Mouse (Mus musculus) kidney, postnatal 36 days (tissue): ENCODE measurements around the gene Slc35f4.

ENCODE experiments used
- DNase-seq, 2 experiments: peaks; one replicate each; pipeline ENCODE4 v3.0.0; 2021 to 2022; ENCODE audit warnings: mixed read lengths in 2 of 2

Slc35f4 gene

DNA sequence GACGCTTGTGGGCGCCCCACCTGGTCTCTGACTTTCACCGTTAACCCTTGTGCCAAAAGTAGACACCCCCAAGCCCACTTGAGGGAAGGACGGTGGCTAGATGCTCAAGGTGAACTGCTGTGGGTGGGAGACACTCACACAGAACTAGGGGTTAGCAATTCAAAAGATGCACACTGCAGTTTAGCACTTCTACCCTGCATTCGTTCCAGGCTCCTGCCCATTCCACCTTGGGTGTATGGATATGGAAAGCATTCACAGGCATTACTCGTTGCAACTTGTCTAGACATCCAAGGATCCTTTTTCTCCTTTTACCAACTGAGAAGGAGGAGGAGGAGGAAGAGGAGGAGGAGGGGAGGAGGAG, at the start of gene Slc35f4:
Slc35f4 (minus strand) TSS at position 116 of the 361 bp plus-strand sequence.
- DNase-seq = no peak

DNA sequence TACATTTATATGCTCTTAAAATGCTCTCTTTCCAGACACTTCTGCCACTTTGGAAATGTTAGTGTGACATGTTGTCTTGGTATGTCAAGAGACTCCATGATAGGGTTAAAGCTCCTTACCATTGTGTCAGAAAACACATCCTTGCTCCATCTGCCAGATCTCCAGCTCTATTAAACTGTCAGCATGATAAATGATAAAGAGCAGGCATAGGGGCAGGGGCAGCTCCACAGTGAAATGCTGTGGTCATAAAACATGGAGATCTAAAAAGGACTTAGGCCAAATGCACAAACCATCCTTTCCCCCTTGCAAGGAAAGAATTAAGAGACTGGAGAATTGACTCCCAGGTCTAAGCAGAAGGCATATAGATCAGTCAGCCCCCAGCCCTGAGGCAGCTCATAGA, 42.5 kb upstream of the Slc35f4 start:
- DNase-seq = no peak

DNA sequence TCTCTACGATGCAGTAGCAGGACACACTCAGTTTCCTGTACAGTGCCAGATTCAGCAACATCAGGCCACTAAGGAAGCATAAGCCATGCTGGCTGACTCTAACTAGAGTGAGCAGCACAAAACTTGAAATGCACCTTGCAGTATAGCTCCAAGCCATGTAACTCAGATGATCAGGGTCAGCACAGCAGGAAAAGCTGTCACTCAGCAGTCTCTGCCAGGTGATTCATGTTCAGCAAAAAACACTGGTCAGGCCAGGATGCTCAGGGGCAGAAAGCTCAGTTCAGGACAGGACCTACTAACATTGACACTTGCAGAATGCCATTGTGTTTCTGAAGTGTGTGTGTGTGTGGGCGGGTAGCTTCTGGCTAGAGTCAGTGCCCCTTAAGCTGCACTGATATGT, 34.9 kb upstream of the Slc35f4 start:
- no peak for DNase-seq

DNA sequence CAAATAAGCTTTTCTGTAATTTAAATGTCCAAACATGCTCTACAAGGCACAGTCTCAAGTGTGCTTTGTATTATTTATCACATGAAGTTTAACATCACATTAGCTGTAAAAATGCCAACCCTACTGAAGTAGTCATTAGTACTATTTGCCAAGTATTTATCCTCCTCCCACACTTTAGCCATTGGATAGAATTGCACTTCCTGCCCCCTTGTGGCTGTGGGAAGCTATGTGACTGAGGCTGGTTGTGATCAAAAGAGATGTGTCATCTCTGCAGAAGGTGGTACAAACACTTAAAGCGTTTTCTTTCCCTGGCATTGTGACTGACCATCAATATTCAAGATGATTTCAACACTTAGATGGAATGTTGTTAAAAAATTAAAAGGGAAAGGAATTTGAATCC, 14.3 kb upstream of the Slc35f4 start:
- peak; percentile 27 to 57 for DNase-seq

DNA sequence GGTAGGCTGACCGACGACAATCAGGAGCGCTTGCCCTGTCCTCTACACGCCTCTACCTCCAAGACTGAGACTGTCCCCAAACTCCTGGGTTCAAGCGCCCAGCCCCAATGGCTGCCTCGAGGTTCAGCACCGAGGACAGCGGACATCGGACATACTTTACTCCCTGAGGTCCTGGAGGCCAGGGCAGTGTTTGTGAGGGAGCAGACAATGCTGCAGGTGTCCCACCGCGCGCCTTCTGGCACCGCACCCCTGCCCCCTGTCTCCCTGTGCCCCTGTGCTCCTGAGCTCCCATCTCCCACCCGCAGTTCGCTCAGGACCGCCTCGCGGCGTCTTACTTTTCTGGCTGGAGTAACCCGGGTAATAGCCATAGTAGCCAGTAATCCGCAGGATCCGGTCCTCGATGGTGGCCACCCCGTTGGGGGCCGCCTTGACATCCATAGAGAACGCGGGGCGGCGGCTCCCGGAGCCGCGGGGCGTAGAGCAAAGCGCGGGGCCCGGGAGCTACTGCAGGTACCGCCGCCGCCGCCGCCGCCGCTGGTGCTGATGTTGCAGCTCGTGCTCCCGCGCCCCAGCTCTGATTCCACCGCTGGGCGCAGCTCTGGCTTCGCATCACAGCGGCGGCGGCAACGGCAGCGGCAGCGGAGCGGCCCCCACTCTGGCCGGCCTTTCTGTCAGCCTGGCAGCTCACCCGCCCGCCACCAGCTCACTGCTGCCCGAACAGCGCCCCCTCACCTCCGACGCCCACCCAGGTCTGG, 493 bp downstream of the Slc35f4 start:
- peak; percentile 55 to 83 for DNase-seq

DNA sequence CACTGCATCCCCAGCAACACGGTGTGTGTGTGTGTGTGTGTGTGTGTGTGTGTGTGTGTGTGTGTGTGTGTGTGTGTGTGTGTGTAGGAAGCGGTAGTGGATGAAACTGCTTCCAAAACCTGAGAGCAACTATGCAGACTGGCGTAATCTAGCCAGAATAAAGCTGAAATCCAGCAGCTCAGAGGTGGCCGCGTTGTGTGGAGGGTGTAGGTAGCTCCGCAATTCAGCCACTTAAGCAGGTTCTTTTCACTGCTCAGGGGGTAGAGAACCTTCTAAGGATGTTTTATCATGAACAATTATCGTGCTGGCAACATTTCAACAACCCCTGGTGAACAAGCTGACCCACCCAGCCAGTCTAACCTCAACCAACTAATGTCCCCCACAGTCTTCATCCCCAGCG, 1.2 kb downstream of the Slc35f4 start:
- DNase-seq = no peak

DNA sequence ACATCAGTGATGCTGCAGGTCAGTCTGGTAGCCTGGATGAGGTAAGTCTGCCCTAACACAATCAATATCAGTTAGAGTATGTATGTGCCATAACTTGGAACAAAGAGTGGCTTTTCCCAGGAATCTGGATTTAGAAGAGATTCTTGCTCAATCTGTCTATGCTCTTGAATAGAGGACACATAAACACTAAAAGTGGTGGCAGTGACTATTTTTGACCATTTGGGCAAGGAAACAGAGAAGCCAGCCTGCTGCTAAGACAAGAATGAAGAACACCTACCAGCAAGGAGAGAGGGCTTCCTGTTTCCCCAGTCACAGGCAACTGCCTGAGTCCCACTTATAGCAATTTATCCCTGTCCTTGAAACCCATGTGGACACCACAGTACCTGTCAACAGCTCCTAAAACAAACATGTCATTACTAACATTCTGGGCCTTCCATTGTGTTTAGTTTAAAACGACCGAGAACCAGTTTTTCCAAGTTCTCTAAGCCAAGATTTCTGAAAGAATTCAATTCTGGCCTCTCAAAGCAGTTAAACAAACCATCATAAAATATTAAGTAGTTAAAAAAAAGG, 10.7 kb downstream of the Slc35f4 start:
- no peak for DNase-seq

DNA sequence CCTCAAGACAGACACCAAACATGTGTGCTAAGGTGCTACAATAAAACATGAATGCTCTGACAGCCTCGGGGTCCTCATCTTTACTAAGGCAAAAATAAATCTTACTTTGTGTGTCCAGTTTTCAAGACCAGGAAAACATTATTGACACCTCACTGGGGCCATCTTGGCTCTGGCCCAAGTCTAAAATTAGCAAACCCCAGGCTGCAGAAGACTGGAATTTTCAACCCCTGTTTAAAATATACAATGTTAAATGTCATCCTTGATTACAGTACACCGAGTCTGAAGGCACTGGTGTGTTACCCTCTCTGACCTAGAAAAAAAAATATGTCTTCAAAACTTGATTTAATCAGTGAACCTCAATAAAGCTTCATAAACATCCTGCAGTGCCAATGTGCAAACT, 11.7 kb downstream of the Slc35f4 start:
- no peak for DNase-seq

DNA sequence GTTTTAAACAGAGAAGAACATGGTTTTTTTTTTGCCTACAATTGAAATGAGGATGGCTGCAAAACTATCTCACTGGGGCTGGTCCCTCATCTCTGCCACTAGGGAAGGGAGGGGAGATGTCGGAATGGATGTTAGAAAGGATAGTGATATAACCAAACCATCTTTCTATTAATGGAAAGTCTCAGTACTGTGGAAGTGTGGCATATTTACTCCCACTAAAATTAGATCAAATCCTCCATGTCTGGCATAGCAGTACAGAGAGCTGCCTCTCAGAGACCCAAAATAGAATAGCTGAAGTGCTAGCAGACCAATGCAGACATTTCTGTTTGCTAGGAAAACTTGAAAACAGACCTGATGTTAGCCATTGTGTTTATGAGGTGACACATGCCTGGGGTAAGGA, 30.7 kb downstream of the Slc35f4 start:
- no peak for DNase-seq

DNA sequence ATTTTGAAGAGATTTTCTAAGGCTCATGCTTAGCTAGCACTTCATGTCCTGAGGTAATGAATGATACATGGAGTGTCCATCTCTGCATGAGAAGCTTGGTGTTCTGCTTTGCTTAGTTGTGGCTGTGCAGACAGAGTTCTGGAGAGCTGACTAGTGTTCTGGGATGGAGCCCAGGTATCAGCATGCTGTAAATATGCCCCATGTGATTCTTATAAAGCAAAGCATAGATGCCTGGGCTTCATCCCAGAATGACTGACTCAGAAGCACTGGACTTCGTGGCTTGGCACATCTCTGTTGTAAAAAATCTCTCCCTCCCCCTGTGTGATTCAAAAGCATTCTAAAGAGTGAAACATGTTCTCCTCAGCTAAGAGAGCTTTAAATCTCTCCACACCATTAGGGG, 32.1 kb downstream of the Slc35f4 start:
- DNase-seq = no peak

DNA sequence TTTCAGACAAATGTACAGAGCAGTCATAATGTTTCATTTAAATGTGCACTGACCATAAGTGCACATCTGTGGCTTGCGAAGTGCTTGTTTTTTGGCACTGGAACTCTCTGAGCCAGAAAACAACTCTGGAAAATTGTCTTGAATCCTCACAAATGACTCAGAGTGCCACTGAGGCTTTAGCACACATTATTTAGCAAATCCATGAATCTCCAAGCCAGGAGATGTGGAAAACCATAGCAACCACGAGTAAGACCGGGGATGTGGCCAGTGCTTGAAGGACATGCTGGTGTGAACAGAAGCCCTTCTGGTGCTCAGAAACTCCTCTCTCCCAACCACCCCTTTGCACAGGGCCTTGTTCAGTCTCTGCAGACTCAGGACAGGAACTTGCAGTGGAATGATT, 33.3 kb downstream of the Slc35f4 start:
- no peak for DNase-seq

DNA sequence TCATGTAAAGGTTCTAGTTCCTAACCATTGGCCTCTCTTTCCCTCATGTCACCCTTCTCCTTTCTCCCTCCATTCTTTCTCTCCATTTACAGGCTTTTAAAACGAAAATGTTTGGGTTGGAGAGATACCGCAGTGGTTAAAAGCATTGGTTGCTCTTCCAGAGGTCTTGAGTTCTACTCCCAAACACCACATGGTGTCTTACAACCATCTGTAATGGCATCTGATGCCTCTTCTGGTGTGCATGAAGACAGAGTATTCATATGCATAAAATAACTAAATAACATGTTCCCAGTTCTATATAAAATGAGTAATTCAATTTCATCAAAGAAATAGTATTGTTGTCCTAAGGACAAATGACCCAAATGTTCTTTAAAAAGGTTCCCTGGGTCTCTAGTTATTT, 49.2 kb downstream of the Slc35f4 start:
- DNase-seq = no peak

DNA sequence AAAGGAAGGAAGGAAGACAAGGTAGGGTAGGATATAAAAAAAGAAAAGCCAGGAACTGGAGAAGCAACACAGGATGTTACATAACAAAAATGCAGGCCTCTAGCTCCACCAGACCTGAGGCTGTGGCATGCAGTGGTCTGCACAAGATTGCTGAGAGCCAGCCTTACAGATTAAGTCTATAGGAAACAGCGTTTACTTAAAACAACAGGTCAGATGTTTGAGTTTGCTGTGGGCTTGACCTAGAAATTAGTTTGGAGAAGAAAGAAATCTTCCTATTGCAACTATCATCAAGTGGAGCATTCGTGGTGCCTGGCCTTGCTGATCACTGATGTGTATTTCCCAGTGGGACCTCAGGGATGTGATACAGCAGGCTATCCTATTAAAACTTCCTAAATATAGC, 64.1 kb downstream of the Slc35f4 start:
- DNase-seq = no peak

DNA sequence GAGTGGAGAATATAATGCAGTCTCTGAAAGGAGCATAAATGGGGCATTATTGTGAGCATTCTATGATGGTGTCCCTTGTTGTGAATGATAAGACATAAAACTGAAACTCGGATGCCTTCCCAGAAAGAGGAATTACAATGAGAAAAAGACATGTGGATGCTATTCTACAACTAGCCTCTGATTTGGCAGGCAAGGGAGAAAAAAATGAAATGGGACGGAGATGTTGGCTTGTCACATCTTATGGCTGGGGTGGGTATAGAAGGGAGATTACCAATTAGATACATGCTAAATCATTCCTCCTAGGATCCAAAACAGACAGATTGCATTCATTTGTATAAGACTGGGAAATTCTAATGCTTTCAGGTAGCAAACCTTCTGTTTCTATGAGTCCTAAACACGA, 65.0 kb downstream of the Slc35f4 start:
- DNase-seq = no peak

DNA sequence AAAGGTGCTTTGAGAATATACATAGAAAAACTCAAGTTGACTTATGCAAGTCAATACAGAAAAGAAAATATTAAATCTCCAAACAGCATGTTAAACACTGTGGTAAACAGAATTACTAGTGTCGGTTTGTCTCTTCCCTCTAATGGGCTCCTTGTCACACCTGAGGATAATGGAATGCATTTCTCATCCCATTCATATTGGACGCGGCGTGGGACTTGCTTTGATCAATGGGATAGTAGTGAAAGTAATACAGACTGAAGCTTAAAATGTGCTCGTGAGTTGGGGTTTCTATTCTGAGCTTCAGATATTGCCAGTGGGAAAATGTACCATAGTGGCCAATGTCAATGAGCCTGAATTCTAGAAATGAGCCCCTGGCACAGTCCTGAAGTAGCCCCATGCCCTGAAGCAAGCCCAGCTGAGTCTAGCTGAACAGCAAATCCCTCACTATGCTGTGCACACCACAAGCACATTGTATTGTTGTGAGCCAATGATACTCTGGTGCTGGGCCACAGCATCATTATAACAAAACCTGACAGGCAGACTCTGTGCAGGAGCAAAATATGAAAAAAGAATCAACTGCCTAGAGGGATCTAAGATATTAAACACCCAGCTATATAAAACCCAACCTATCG, 71.4 kb downstream of the Slc35f4 start:
- DNase-seq = no peak

DNA sequence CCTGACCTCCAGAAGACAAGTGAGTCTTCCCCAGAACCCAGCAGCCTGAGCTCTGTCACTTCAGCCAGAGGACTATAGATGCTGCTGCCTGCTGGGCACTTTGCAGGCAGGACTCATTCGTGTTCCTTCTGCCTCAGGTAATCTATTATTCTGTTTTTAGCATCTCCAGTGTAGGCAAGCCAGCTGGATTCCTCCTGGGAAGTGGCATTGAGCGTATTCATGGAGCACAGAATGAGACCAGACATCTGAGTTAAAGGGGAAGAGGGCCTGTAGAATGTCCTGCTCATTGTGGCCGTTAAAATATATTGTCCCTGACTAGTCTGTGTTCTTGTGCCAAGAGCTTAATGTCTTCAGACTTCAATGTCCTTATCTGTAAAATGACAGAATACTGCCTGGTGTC, 72.1 kb downstream of the Slc35f4 start:
- DNase-seq = no peak

DNA sequence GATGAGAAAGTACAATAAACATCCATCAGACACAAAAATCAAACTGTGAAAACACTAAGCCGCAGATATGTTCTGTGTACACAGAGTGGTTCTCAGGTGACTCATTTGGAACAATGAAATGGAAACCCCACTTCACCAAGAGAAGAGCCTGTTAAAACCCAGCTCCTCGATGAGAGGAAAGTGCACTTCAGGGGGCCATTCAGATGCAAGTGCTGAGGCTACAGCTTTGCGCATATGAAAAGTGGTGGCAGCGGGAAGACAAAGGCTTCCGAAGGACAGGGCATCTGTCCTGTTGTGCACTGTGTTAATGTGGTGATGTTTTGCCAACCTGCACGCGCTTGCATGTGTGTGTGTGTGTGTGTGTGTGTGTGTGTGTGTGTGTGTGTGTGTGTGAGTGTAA, 78.2 kb downstream of the Slc35f4 start:
- DNase-seq = no peak

DNA sequence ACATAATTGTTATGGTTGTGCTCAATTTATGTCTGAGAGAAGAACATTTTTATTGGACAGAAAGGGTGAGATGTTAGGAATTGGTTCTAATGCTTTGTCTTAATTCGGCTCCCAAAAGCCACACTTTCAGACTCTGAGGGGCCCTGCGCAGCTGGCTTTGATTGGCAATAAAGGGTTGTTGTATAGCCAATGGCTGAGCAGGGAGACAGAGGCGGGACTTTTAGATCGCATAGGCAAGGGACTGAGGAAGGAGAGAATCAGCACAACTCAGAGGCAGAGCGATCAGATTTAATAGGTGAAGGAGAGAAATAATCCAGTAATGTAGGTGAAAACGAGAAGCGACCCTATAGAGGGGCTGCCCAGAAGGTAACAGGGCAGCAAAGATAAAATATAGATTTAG, 79.4 kb downstream of the Slc35f4 start:
- no peak for DNase-seq

DNA sequence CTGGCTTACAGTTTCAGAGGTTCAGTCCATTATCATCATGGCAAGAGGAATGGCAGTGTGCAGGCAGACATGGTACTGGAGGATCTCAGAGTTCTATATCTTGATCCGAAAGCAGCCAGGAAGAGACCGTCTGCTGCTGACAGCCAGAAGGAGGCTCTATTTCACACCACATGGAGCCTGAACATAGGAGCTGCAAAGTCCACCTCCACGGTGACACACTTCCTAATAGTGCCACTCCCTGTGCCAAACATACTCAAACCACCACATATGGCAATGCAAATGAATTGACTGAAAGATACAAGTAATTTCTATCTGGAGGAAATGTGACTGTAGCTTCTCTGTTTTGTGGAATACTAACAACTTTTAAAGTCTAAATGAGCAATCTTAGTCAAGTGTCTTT, 89.0 kb downstream of the Slc35f4 start:
- no peak for DNase-seq

DNA sequence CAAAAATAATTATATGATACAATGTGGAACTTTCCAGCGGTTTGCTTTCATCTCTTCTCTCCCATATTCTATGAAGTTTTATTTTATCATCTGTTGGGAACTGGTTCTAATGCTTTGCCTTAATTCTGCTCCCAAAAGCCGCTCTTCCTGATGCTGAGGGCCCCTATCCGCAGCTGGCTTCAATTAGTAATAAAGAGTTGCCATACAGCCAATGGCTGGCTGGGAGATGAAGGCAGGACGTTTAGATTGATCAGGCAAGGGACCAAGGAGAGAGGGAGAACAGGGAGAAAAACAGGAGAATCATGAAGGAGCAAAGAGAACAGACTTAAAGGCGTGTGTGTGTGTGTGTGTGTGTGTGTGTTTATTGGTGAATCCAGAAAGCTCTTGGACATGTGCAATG, 94.0 kb downstream of the Slc35f4 start:
- DNase-seq = no peak

DNA sequence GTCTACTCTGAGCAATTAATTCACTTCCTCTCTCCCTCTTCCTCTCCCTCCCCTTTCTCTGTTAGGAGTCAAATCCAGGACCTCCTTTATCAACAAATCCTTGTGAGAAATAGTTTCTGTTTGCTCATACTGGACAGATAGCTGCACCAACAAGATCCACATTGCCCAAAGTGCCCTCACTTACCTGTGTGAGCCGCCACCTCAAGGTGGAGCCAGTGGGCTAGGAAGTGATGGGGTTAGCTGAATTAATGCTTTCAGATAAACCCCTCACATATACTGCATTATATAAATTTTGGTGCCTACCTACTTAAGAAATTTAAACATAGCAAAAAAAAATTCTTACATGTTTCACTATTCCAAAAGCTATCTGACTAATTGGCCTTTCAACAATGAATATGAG, 133.4 kb downstream of the Slc35f4 start:
- peak in 1 of 2 experiments; percentile 32 for DNase-seq

DNA sequence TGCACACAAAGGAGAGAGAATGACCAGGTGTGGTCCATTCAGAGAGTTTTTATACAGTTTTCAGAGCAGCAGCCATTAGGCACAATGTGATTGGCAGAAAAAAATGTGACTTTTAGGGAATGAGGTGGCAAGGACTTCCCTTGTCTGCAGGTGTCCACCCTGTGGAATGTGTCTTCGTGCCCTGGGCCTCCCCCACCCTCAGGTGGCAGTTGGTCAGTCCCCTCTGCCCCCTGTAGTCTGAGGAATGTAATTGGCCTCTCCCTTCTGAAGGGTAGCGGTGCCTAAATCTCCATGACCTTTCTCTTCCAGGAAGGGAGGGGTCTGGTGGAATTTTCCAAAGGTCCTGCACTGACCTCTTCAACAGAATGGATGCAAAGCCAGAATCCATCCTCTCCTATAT, 163.7 kb downstream of the Slc35f4 start:
- DNase-seq = no peak

DNA sequence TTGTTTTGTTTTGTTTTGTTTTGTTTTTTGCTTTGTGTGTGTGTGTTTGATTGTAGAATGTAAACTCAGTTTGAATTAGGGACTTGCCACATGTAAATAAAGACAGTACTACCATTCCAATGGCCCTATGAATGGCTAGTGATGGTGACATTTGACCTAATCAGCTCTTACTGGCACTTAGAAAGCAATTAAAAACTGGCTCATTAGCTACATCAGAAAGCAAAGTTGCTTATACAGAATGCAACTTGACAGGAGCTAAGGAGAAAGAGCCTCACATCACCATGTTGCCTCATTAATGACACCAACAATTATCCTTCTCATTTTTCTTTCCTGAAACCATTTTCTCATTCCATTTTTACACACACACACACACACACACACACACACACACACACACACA, 170.3 kb downstream of the Slc35f4 start:
- no peak for DNase-seq

DNA sequence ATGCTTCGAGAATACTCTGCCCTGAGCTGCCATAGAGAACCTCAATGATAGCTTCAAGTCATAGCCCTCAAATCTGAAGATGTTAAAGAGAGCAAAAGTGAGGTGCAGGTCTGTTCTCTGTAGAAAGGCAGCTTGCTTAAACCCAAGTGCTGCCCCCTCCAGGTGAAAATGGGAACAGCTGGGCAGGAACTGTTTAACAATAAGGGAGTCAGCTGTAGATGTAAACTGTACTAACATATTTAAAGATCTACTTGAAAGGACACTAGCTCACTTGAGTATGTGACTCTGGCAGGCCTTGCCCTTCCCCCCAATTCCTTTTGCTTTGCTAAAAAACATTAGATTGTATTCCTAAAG, 177.0 kb downstream of the Slc35f4 start:
- peak; percentile 70 to 92 for DNase-seq
